In genomic region chr19:36409280-36409860, GRCm38 (mm10) we compare ENCODE assay signal across 8 mouse cellular contexts.
DNase-seq lines count a peak whose midpoint lies in the region; ATAC-seq lines count a peak whose summit lies in the region.

No protein-coding gene starts in this region.

- H3K4me1 ChIP-seq in hindbrain, embryonic 14.5 days (replicated peaks; ENCODE audit: control insufficient read depth, insufficient read depth, low read length), result peaks cover 3% of the 10 kb centered on the region; the same call in 1 of the 2 replicates

- no peaks in the 10 kb centered on the region for H3K9me3 ChIP-seq in hindbrain, embryonic 14.5 days (ENCODE audit: control insufficient read depth, low read length)

- peaks cover 14% of the 10 kb centered on the region; the same call in 1 of the 2 replicates for H3K27me3 ChIP-seq in hindbrain, embryonic 14.5 days (ENCODE audit: control insufficient read depth, insufficient read depth, low read length)

- H3K4me3 ChIP-seq in hindbrain, embryonic 14.5 days (replicated peaks; ENCODE audit: low read length), result peak overlapping the region; percentile 69

- ATAC-seq in hindbrain, embryonic 14.5 days (ENCODE audit: low FRiP score), result peak; percentile 95

- peak overlapping the region; percentile 96 for H3K4me2 ChIP-seq in hindbrain, embryonic 14.5 days (replicated peaks)

- H3K27ac ChIP-seq in hindbrain, embryonic 14.5 days, result no peak overlapping the region

- H3K36me3 ChIP-seq in hindbrain, embryonic 14.5 days (replicated peaks; ENCODE audit: control insufficient read depth, insufficient read depth), result no peaks in the 10 kb centered on the region

- peak; percentile 97 for DNase-seq in NIH3T3 (ENCODE audit: low read depth)
- peak; percentile 95 to 97 for DNase-seq in cerebellum, postnatal 10 days
- DNase-seq in frontal cortex, postnatal 14 days (ENCODE audit: low spot score in 2 of 2), result peak; percentile 76 to 82
- DNase-seq in hindbrain, embryonic 14.5 days (ENCODE audit: low spot score), result peak; percentile 67
- DNase-seq in layer of hippocampus, postnatal 36 days, result peak; percentile 90 to 92
- peak; percentile 95 for DNase-seq in lung, postnatal 36 days
- peak; percentile 94 for DNase-seq in retina, postnatal 1 day
- DNase-seq in urinary bladder, adult 18-20 months (ENCODE audit: low spot score in 2 of 2), result peak; percentile 96 to 99

- 2% methylated on average over 35 of the region's 53 CpGs for WGBS in hindbrain, embryonic 14.5 days

- peak overlapping the region; percentile 63 for H3K9ac ChIP-seq in hindbrain, embryonic 14.5 days
